Mouse (Mus musculus) neural tube, embryonic 14.5 days (tissue): ENCODE measurements at regions not wholly inside any gene's neighbourhood (a gene's known extent, or its start where the extent isn't known, plus 50 kb on each side); places are given as distances from the start of the nearest gene placed in this dataset.

Experiments
- ATAC-seq: fragments of 200-750 bp; cut with Nextera tagmentation; 2 replicates; pipeline ENCODE4 v1.8.0; 2017; ENCODE audit warnings: low read depth, mild to moderate bottlenecking, moderate TSS enrichment, moderate library complexity
- H3K27ac ChIP-seq: fragments of 300-500 bp; sonication (generic); 2 replicates; pipeline ENCODE4 v1.5.1; 2014; ENCODE audit warnings: low read depth, mild to moderate bottlenecking, control low read depth, low read length, moderate library complexity, mixed read lengths
- H3K27me3 ChIP-seq: fragments of 300-500 bp; sonication (generic); 2 replicates; pipeline ENCODE4 v1.6.1; 2014; ENCODE audit warnings: low read length; ENCODE audit not compliant: control insufficient read depth, insufficient read depth
- H3K36me3 ChIP-seq: fragments of 300-500 bp; sonication (generic); 2 replicates; pipeline ENCODE4 v1.6.1; 2014; ENCODE audit warnings: low read length, mixed read lengths; ENCODE audit not compliant: control insufficient read depth, insufficient read depth
- H3K4me1 ChIP-seq: fragments of 300-500 bp; sonication (generic); 2 replicates; pipeline ENCODE4 v1.6.1; 2014; ENCODE audit warnings: low read length; ENCODE audit not compliant: control insufficient read depth, insufficient read depth
- H3K4me2 ChIP-seq: fragments of 300-500 bp; sonication (generic); 2 replicates; pipeline ENCODE4 v1.6.1; 2014; ENCODE audit warnings: mild to moderate bottlenecking, low read depth, low read length, control low read depth
- H3K4me3 ChIP-seq: fragments of 300-500 bp; sonication (generic); 2 replicates; pipeline ENCODE4 v1.5.1; 2014; ENCODE audit warnings: low read depth, low read length, control low read depth, mixed read lengths
- H3K9ac ChIP-seq: fragments of 300-500 bp; sonication (generic); replicated peaks from 2 replicates; pipeline ENCODE4 v1.6.1; 2014; ENCODE audit warnings: low read depth, mild to moderate bottlenecking, control low read depth, low read length, mixed read lengths
- H3K9me3 ChIP-seq: fragments of 300-500 bp; sonication (generic); 2 replicates; pipeline ENCODE4 v1.6.1; 2016; ENCODE audit warnings: low read length; ENCODE audit not compliant: control insufficient read depth
- WGBS: fragments of 180-500 bp; shearing (Covaris S2); extraction: QIAGEN DNeasy Blood & Tissue Kit; methylation state at CpG from one replicate; pipeline ENCODE4 v1.1.7; 2014; 5-methylcytosine and 5-hydroxymethylcytosine counted together

GRCm38 (mm10) chr11:26996292-26997099 lies 402.7 kb upstream of the Vrk2 start:
- peak; percentile 78 for ATAC-seq
- Histone ChIP-seq H3K36me3 (no peaks in the 10 kb centered on the region), H3K9ac (no peak overlapping the region), H3K9me3 (no peaks in the 10 kb centered on the region), H3K27ac (no peak overlapping the region), H3K4me2 (no peak overlapping the region), H3K4me3 (no peak overlapping the region), H3K27me3 (no peaks in the 10 kb centered on the region), H3K4me1 (no peaks in the 10 kb centered on the region)
- WGBS = 37% methylated on average over 3 of the region's 3 CpGs

- H3K27ac ChIP-seq = peak overlapping the region; percentile 55; the same call in 1 of the 2 replicates
- 0 out of 2 replicates have a peak, but pooled peaks cover 2% of the 10 kb centered on the region for H3K4me1 ChIP-seq
- H3K4me3 ChIP-seq = no peak overlapping the region
- peak overlapping the region; percentile 22; the same call in 1 of the 2 replicates for H3K4me2 ChIP-seq
- H3K27me3 ChIP-seq = no peaks in the 10 kb centered on the region
- H3K9me3 ChIP-seq = no peaks in the 10 kb centered on the region
- 30% methylated on average over 7 of the region's 7 CpGs for WGBS
- ATAC-seq = peak; percentile 90
- H3K36me3 ChIP-seq = no peaks in the 10 kb centered on the region
- no peak overlapping the region for H3K9ac ChIP-seq
Observed at GRCm38 (mm10) chr11:26981216-26981615, 387.4 kb upstream of the Vrk2 start.

- Histone ChIP-seq H3K9ac (no peak overlapping the region), H3K4me2 (no peak overlapping the region), H3K27me3 (no peaks in the 10 kb centered on the region), H3K27ac (no peak overlapping the region), H3K4me1 (no peaks in the 10 kb centered on the region), H3K9me3 (no peaks in the 10 kb centered on the region), H3K4me3 (no peak overlapping the region), H3K36me3 (no peaks in the 10 kb centered on the region)
- no peak for ATAC-seq
- 74% methylated on average over 8 of the region's 8 CpGs for WGBS
Observed at GRCm38 (mm10) chr11:26972533-26973081, 378.8 kb upstream of the Vrk2 start.

- Histone ChIP-seq H3K36me3 (no peaks in the 10 kb centered on the region), H3K4me2 (no peak overlapping the region), H3K9me3 (no peaks in the 10 kb centered on the region), H3K27me3 (no peaks in the 10 kb centered on the region), H3K27ac (no peak overlapping the region), H3K9ac (no peak overlapping the region), H3K4me3 (no peak overlapping the region), H3K4me1 (no peaks in the 10 kb centered on the region)
- no peak for ATAC-seq
- 70% methylated on average over 2 of the region's 2 CpGs for WGBS
Observed at GRCm38 (mm10) chr11:26971161-26971560, 377.4 kb upstream of the Vrk2 start.

GRCm38 (mm10) chr11:26967427-26967826 lies 373.6 kb upstream of the Vrk2 start:
- H3K9me3 ChIP-seq = no peaks in the 10 kb centered on the region
- 88% methylated on average over 4 of the region's 4 CpGs for WGBS
- H3K27ac ChIP-seq = no peak overlapping the region
- ATAC-seq = no peak
- no peak overlapping the region for H3K4me3 ChIP-seq
- no peak overlapping the region for H3K9ac ChIP-seq
- peaks cover 3% of the 10 kb centered on the region; the same call in 1 of the 2 replicates for H3K4me1 ChIP-seq
- H3K27me3 ChIP-seq = no peaks in the 10 kb centered on the region
- H3K36me3 ChIP-seq = no peaks in the 10 kb centered on the region
- H3K4me2 ChIP-seq = no peak overlapping the region

GRCm38 (mm10) chr11:26962928-26963667 lies 369.3 kb upstream of the Vrk2 start:
- WGBS = 62% methylated on average over 8 of the region's 8 CpGs
- Histone ChIP-seq H3K9ac (no peak overlapping the region), H3K4me3 (no peak overlapping the region), H3K27ac (no peak overlapping the region), H3K36me3 (no peaks in the 10 kb centered on the region), H3K27me3 (no peaks in the 10 kb centered on the region), H3K4me1 (peaks cover 9% of the 10 kb centered on the region; the same call in 1 of the 2 replicates), H3K9me3 (no peaks in the 10 kb centered on the region), H3K4me2 (no peak overlapping the region)
- no peak for ATAC-seq

- no peak overlapping the region for H3K9ac ChIP-seq
- no peak overlapping the region for H3K4me2 ChIP-seq
- H3K4me1 ChIP-seq = peaks cover 9% of the 10 kb centered on the region; the same call in 1 of the 2 replicates
- H3K4me3 ChIP-seq = no peak overlapping the region
- H3K27ac ChIP-seq = 0 out of 2 replicates have a peak overlapping the region, but pooled peaks have one; percentile 16
- 52% methylated on average over 18 of the region's 18 CpGs for WGBS
- H3K36me3 ChIP-seq = no peaks in the 10 kb centered on the region
- no peaks in the 10 kb centered on the region for H3K9me3 ChIP-seq
- H3K27me3 ChIP-seq = no peaks in the 10 kb centered on the region
- ATAC-seq = peak; percentile 48
Observed at GRCm38 (mm10) chr11:26962040-26962927, 368.5 kb upstream of the Vrk2 start.

GRCm38 (mm10) chr11:26961336-26961980 lies 367.7 kb upstream of the Vrk2 start:
- no peaks in the 10 kb centered on the region for H3K36me3 ChIP-seq
- peaks cover 9% of the 10 kb centered on the region; the same call in 1 of the 2 replicates for H3K4me1 ChIP-seq
- no peaks in the 10 kb centered on the region for H3K9me3 ChIP-seq
- 0% methylated on average over 5 of the region's 5 CpGs for WGBS
- H3K4me2 ChIP-seq = peak overlapping the region; percentile 26; the same call in 1 of the 2 replicates
- peak; percentile 99 for ATAC-seq
- H3K9ac ChIP-seq = no peak overlapping the region
- no peak overlapping the region for H3K4me3 ChIP-seq
- H3K27ac ChIP-seq = no peak overlapping the region
- H3K27me3 ChIP-seq = no peaks in the 10 kb centered on the region
